Mouse (Mus musculus) megakaryocyte progenitor cell, adult 5-6 weeks (primary cell): Measurements from ENCODE around the gene Map3k9. TPM values are rescaled to one million over a fixed set of nuclear protein-coding genes. Genes with fewer than 3 reads are reported as not detected.
A peak's percentile ranks its signal among the peaks of the same experiment; 100 is the strongest.

Source experiments
- ATAC-seq: replicated peaks from 2 replicates; pipeline ENCODE4 v1.8.0; 2016; ENCODE audit warnings: mild to moderate bottlenecking, moderate TSS enrichment, inconsistent platforms; ENCODE audit not compliant: poor library complexity
- total RNA-seq, 2 experiments: library from RNA; stranded (forward) in 1 of 2; stranded (reverse) in 1 of 2; fragments of 157-497, 149-512 nt in 1 of 2; fragments of 200-1000 nt in 1 of 2; gene quantifications; 2 replicates each; pipeline versions ENCODE4 v1.2.3 to v1.2.4; 2015 to 2017

Map3k9 gene
- total RNA-seq (2015) = 0.37 and 1.4 TPM in 2 replicates
- 0.92 and 1.7 TPM in 2 replicates for total RNA-seq (2017)

- ATAC-seq = peak; percentile 98
Measured at GRCm38 (mm10) chr12:81781105-81781909, at the start of gene Map3k9. TSS of gene Map3k9 (minus strand) at chr12:81781175.

GRCm38 (mm10) chr12:81828355-81828754 lies 47.4 kb upstream of the Map3k9 start:
- no peak for ATAC-seq

- ATAC-seq = no peak
Measured at GRCm38 (mm10) chr12:81822778-81823480, 42.0 kb upstream of the Map3k9 start.

GRCm38 (mm10) chr12:81822176-81822575 lies 41.2 kb upstream of the Map3k9 start:
- no peak for ATAC-seq

- ATAC-seq = no peak
Measured at GRCm38 (mm10) chr12:81820700-81821099, 39.7 kb upstream of the Map3k9 start.

GRCm38 (mm10) chr12:81817126-81817505 lies 36.1 kb upstream of the Map3k9 start:
- ATAC-seq = no peak; the same call in 1 of the 2 replicates

- no peak for ATAC-seq
Measured at GRCm38 (mm10) chr12:81816330-81817125, 35.6 kb upstream of the Map3k9 start.

- ATAC-seq = no peak
Measured at GRCm38 (mm10) chr12:81814742-81815141, 33.8 kb upstream of the Map3k9 start.

GRCm38 (mm10) chr12:81810417-81810816 lies 29.4 kb upstream of the Map3k9 start:
- no peak for ATAC-seq

GRCm38 (mm10) chr12:81808596-81808995 lies 27.6 kb upstream of the Map3k9 start:
- no peak for ATAC-seq

GRCm38 (mm10) chr12:81807953-81808352 lies 27.0 kb upstream of the Map3k9 start:
- no peak for ATAC-seq

- 0 out of 2 replicates have a peak, but pooled peaks have one; percentile 3 for ATAC-seq
Measured at GRCm38 (mm10) chr12:81807529-81807837, 26.5 kb upstream of the Map3k9 start.

- peak; percentile 87 for ATAC-seq
Measured at GRCm38 (mm10) chr12:81806759-81807528, 26.0 kb upstream of the Map3k9 start.

GRCm38 (mm10) chr12:81806114-81806513 lies 25.1 kb upstream of the Map3k9 start:
- ATAC-seq = no peak

GRCm38 (mm10) chr12:81803803-81804202 lies 22.8 kb upstream of the Map3k9 start:
- no peak for ATAC-seq

GRCm38 (mm10) chr12:81803016-81803415 lies 22.0 kb upstream of the Map3k9 start:
- ATAC-seq = no peak

GRCm38 (mm10) chr12:81801134-81801533 lies 20.2 kb upstream of the Map3k9 start:
- no peak for ATAC-seq

- ATAC-seq = peak; percentile 94
Measured at GRCm38 (mm10) chr12:81796541-81796940, 15.6 kb upstream of the Map3k9 start.

GRCm38 (mm10) chr12:81792511-81793218 lies 11.7 kb upstream of the Map3k9 start:
- ATAC-seq = peak; percentile 56

- no peak for ATAC-seq
Measured at GRCm38 (mm10) chr12:81789499-81789898, 8.5 kb upstream of the Map3k9 start.
